Mouse (Mus musculus) c-Kit-positive CD71-positive TER-119-negative erythroid progenitor cells, embryonic 14.5 days (primary cell): ENCODE data around the gene Maco1.

Source experiments
- DNase-seq: peaks from one replicate; pipeline ENCODE4 v3.0.0-alpha.2; 2013; ENCODE audit warnings: low read depth

The Maco1 gene

GRCm38 (mm10) chr4:134772805-134773674 lies 80.1 kb downstream of the Maco1 start:
- no peak for DNase-seq

DNA sequence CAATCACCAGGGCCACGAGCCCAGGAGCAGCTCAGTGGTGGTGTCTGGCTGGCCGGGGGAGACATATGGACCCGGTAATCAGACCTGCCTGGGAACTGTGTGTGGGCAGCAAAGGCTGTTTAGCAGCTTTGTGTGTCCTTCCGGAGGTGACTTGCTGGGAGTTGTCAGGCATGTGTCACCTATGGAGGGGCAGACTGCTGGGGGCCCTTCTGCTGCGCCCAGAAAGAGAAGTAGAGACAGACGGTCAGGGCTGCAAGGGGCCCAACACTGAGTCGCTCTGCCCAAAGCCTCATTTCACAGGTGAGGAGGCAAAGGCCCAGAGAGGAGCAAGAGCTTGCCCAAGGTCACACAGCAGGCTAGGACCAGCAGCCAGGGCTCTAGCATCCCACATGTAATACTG lies 83.3 kb downstream of the Maco1 start:
- DNase-seq = no peak

DNA sequence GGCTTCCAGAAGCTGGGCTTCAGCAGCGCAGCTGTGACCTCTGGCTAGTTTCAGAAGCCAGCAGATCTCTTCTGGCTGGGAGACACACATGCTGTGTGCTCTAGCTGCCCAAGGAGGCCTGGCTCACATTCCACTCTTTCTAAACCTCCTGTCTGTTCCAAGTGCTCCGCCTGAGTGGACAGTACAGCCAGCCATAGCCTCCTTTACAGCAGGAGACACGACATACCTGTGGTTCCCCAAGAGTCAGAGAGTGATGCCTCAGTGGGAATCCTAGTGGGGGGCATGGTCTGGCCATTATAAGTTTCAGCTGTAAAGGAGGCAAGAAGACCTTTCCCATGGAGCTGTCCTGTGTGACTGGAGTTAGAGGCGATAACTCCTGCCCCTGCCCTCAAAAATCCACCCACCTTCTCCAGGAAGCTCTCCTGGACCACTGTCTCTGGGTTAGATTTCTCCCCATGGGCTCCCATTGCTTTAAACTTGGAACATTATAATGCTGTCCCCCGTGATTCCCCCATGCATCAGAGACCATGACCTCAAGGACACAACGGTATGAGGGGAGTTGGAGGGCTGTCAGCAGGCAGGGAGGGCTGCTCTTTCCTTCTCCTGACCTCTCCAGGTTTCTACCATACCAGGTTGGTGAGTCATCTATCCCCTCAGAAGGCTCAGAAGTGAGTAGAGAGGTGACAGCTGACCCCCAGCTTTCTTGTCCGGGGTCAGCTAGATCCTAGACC lies 83.9 kb downstream of the Maco1 start:
- no peak for DNase-seq

- no peak for DNase-seq
These were observed 84.8 kb downstream of the Maco1 start for GRCm38 (mm10) chr4:134768226-134768888.

GRCm38 (mm10) chr4:134767426-134768225 lies 85.5 kb downstream of the Maco1 start, which contains the start of gene Ldlrap1:
Gene Ldlrap1, minus strand, starts transcription at chr4:134768024.
- DNase-seq = no peak

GRCm38 (mm10) chr4:134766904-134767425 lies 86.2 kb downstream of the Maco1 start:
- DNase-seq = no peak

- DNase-seq = no peak
These were observed 86.9 kb downstream of the Maco1 start for GRCm38 (mm10) chr4:134766277-134766676.

- no peak for DNase-seq
These were observed 88.8 kb downstream of the Maco1 start for GRCm38 (mm10) chr4:134764333-134764732.

DNA sequence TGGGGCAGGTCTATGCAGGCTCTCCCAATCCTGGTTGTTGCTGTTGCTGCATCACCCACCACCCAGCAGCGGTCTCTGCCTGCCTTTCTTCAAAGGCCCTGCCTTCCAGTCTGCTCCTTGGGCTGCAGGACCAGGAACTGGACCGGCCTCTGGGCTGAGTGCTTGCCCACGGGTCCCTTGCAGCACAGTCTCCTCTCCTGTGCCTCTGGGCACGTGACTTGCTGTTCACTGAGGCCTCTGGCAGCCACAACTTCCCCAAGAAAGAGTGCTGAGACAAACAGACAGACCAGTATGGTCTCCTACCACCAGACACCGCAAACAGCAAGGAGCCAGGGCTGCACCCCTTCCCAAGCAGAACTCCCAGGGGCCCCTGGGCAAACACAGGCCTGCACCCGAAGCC lies 90.8 kb downstream of the Maco1 start:
- no peak for DNase-seq

DNA sequence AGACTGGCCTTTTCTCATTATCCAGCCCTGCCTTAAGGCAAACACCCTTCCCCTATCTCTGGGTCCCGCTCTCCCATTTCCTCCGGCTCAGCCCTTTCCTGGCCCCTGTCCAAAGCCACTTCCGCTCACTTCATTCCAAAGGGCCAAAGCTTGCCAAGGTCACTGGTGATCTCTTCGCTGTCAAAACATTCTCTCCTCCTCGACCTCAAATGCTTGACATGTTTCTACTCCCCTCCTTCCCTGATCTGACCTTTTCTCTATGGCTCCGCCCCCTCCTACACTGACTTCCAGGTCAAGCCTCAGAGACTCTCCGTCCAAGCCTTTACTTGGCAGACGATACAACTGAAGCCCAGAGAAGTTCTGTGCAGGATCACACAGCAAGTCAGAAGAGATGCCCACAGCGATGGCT lies 92.3 kb downstream of the Maco1 start:
- no peak for DNase-seq

- DNase-seq = no peak
These were observed 92.9 kb downstream of the Maco1 start for GRCm38 (mm10) chr4:134760281-134760680.

DNA sequence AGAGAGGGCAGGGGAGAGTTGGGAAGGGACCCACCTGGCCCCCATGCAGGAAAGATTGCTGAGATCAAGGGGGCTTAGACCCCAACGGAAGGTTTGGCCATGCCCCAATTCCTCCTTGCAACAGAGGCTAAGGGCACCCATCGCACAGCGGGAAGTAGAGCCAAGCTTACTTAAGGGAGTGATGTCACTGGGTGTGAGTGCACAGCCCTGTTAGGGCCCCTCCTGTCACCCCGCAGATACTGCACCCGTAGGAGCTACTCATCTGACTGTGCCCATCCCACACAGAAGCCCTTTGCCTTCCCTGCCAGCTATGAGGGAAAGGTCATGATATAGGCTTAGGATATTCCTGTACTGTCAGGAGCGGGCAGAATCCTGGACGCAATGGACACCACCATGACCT lies 93.6 kb downstream of the Maco1 start:
- peak; percentile 65 for DNase-seq

DNA sequence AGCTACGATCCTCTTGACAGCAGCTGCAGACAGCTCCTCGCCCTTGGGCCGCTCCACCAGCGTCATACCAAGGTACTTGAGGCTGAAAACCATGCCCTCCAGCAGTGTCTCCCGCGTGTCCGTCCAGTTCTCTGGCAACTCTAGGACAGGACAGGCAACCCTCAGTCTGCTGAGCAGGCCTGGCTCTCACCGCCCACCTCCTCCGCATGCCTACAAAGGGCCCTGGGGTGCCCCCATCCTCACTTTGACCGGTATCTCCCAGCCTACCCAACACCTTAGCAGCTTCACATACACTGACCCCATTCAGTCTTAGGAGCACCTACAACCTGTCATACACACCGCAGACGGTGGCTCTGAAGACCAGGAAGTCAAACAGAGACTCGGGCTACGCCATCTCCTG lies 94.2 kb downstream of the Maco1 start:
- DNase-seq = no peak

DNA sequence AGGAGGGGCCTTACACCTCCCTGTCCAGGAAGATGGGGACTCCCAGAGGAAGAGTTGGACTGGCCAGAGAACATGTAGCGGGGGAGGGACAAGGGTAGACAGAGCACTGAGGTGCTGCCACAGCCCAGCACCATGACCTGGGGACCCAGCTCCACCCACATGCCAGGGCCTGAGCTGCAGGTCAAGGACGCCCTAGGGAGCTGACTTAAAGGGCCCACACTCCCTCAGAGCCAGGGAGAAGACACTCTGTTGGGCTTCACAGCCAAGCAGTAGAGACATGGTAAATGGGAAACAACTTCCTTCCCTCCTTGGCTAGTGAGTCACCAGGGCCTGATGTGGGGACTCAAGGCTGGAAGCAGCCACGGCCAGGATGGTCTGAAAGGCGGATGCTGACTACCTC lies 94.8 kb downstream of the Maco1 start:
- DNase-seq = no peak

- no peak for DNase-seq
These were observed 96.2 kb downstream of the Maco1 start for GRCm38 (mm10) chr4:134756953-134757352.

DNA sequence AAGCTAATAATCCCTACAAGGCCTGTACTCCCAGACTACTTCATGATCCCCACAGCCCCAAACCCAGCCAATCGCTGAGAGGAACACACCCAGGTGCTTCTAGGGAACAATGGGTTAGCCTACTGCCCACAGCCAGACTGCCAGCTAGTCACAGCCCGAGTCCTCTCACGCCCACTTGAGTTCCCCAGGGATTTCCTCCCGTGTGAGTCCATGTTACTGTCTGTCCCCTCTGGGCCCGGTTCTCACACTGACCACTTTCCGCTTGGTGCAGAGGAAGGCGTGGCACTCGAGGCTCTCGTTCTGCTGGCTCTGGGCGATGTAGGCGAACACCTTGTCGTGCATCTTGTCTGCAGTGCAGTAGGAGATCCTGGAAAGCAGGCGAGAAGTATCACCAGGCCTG lies 98.2 kb downstream of the Maco1 start:
- no peak for DNase-seq

DNA sequence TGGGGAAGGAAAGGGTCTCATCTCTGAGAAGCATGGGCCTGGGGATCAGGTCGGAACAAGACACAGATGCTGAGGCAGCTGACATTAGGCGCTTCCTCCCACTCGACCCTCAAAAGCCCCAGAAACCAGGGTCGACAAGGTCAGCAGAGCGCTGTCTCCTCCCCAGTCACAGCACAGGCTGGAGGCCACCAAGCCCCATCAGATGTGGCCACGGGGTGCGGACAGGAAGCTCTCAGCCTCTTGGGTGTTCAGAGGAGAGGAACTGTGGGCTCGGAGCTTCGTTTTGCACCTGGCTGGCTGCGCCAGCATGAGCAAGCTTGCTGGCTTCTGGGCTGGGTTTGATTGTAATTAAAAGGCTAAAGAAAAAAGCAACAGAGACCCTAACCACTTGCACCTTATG lies 98.8 kb downstream of the Maco1 start:
- no peak for DNase-seq

DNA sequence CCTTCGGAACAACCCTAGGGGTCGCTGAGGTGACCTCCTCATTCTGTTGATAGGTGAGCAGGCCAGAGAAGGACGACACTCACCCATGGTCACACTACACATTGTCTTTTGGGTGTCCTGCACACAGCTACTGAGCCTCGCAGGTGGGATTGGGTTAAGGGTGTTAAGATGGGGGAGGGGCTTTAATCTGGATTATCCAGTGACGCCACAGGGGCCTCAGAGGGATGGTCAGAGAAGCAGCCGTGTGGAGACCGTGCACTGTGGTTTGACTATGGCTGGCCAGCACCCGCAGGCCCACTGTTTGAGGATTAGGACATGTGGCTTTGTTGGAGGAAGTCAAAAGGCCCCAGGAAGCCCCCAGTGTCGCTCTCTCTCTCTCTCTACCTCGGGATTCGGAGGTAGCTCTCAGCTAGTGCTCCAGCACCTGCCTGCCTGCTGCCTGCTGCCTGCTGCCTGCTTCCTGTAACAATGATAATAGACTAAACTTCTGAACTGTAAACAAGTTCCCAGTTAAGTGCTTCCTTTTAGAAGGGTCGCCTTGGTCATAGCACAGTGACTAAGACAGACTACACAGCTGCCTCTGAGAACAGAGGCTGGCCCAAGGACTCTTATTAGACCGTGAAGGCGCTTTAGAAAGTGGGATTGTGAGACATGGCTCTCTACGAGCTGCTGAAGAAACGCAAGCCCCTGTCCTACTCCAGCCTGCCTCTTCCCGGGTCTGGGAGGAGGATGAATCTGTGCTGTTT lies 99.5 kb downstream of the Maco1 start:
- no peak for DNase-seq

DNA sequence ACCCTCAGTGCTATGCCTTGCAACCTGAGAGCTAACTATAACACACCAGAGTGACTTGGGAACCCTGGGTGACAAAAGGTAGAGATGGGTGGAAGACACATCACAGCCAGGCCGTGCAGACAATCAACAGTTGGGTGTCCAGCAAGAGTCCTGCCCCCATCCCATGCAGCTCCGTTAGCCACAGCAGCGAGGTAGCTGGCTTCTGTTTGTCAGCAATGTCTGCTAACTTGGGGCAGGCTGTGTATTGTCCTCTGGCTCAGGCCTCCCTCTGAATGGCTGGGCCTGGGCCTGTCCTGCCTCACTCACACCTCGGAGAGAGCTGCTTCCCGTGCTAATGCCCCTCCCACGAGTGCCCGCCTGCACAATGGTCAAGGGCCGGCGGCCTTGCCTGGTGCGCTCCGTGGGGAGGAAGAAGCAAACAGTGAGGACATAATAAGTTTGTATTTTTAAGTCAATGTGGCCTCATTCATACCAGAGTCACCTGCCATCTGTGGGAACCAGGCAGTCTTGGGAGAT lies 100.2 kb downstream of the Maco1 start:
- no peak for DNase-seq
